Mouse (Mus musculus) heart, embryonic 14.5 days (tissue): ENCODE data around the gene Exd2. TPM values are rescaled to one million over a fixed set of nuclear protein-coding genes. Genes with fewer than 3 reads are reported as not detected.
A peak's percentile ranks its signal among the peaks of the same experiment; 100 is the strongest.

ENCODE experiments used
- ATAC-seq: fragments of 200-750 bp; cut with Nextera tagmentation; 2 replicates; pipeline ENCODE4 v1.8.0; 2017; ENCODE audit warnings: low read depth, moderate TSS enrichment; ENCODE audit not compliant: insufficient number of reproducible peaks, insufficient read depth, low FRiP score
- H3K27ac ChIP-seq, 2 experiments: fragments of 200-500 bp in 1 of 2; fragments of 300-500 bp in 1 of 2; sonication (generic) in 1 of 2; replicated peaks in 1 of 2; 2 replicates each; pipeline ENCODE4 v1.5.1; 2012 to 2014; ENCODE audit warnings: low read depth in 2 of 2, low read length in 2 of 2, control low read depth in 1 of 2, mild to moderate bottlenecking in 1 of 2, mixed read lengths in 1 of 2; ENCODE audit not compliant: control insufficient read depth in 1 of 2, insufficient read depth in 1 of 2
- H3K27me3 ChIP-seq: fragments of 300-500 bp; sonication (generic); 2 replicates; pipeline ENCODE4 v1.6.1; 2014; ENCODE audit warnings: mild to moderate bottlenecking, low read length, control low read depth; ENCODE audit not compliant: control insufficient read depth, insufficient read depth
- H3K36me3 ChIP-seq: fragments of 300-500 bp; sonication (generic); 2 replicates; pipeline ENCODE4 v1.6.1; 2014; ENCODE audit warnings: mild to moderate bottlenecking, control low read depth, low read length, mixed read lengths; ENCODE audit not compliant: control insufficient read depth, insufficient read depth
- H3K4me1 ChIP-seq, 2 experiments: fragments of 200-500 bp in 1 of 2; fragments of 300-500 bp in 1 of 2; sonication (generic) in 1 of 2; 2 replicates each; pipeline ENCODE4 v1.6.1; 2012 to 2014; ENCODE audit warnings: low read length in 2 of 2, control low read depth in 1 of 2, mixed read lengths in 1 of 2; ENCODE audit not compliant: control insufficient read depth in 2 of 2, insufficient read depth in 2 of 2
- H3K4me2 ChIP-seq: fragments of 300-500 bp; sonication (generic); 2 replicates; pipeline ENCODE4 v1.6.1; 2014; ENCODE audit warnings: mild to moderate bottlenecking, low read length
- H3K4me3 ChIP-seq, 2 experiments: fragments of 200-500 bp in 1 of 2; fragments of 300-500 bp in 1 of 2; sonication (generic) in 1 of 2; 2 replicates each; pipeline ENCODE4 v1.5.1; 2012 to 2014; ENCODE audit warnings: low read length in 2 of 2, mild to moderate bottlenecking in 2 of 2, control low read depth in 1 of 2, low read depth in 1 of 2, moderate library complexity in 1 of 2; ENCODE audit not compliant: control insufficient read depth in 1 of 2, insufficient read depth in 1 of 2
- H3K9ac ChIP-seq: fragments of 300-500 bp; sonication (generic); 2 replicates; pipeline ENCODE4 v1.6.1; 2014; ENCODE audit warnings: mild to moderate bottlenecking, low read length
- H3K9me3 ChIP-seq: fragments of 300-500 bp; sonication (generic); 2 replicates; pipeline ENCODE4 v1.6.1; 2016; ENCODE audit warnings: low read length, control low read depth; ENCODE audit not compliant: control insufficient read depth
- WGBS: fragments of 180-500 bp; shearing (Covaris S2); extraction: QIAGEN DNeasy Blood & Tissue Kit; methylation state at CpG from one replicate; pipeline ENCODE4 v1.1.7; 2014; 5-methylcytosine and 5-hydroxymethylcytosine counted together
- polyA plus RNA-seq: library from polyadenylated mRNA; unstranded; fragments of >200 nt; fragmentation: Nextera tagmentation; extraction: Ambion mirVana; gene quantifications from 2 replicates; pipeline ENCODE4 v1.2.1, GENCODE M21; 2014

Exd2 gene
- polyA plus RNA-seq, 1 experiment from 2014 or later = 17.4 TPM

DNA sequence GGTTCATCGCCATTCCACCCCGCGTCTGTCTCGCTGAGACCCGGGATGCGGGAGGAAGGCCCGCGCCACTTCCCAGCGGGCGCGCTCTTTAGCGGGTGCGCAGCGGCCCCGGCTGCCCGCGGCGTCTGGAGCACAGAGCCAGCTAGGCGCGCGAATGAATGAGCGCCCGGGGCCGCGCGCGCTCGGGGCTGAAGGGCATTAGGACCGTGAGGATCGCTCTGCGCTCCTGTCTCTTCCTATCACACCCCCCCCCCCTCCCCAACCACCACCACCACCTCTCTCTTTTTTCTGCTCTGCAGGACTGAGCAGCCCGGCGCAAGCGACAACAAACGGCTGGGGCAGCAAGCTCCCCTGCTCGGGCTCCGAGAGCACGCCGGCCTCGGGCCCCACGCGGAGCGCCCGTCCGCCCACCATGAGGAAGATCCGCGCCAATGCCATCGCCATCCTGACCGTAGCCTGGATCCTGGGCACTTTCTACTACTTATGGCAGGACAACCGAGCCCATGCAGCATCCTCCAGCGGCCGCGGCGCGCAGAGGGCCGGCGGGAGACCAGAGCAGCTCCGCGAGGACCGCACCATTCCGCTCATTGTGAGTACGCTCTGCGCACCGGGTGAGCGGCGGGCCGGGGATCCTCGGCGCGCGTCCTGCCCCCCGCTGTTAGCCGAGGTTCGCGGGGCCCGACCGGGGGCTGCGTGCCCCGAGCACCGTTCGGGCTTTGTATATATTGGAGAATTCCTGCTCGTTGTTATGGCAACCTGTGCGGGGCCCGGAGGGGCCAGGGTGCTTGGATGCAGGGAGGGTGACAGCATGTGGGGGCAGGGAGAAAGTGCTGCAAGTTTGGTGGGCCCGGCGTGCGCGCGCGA is 56.1 kb downstream of the Exd2 start:
- no peaks in the 10 kb centered on the region for H3K9me3 ChIP-seq
- no peak overlapping the region for H3K27ac ChIP-seq
- peak overlapping the region; percentile 100 for H3K4me2 ChIP-seq
- H3K36me3 ChIP-seq = no peaks in the 10 kb centered on the region
- H3K4me1 ChIP-seq = peaks cover 6% of the 10 kb centered on the region in 2 experiments
- peaks cover 85% of the 10 kb centered on the region for H3K27me3 ChIP-seq
- peak overlapping the region; percentile 72 for H3K9ac ChIP-seq
- ATAC-seq = peak; percentile 49; the same call in 1 of the 2 replicates
- under 1% methylated on average over 81 of the region's 90 CpGs for WGBS
- peak overlapping the region; percentile 58 to 66 for H3K4me3 ChIP-seq

DNA sequence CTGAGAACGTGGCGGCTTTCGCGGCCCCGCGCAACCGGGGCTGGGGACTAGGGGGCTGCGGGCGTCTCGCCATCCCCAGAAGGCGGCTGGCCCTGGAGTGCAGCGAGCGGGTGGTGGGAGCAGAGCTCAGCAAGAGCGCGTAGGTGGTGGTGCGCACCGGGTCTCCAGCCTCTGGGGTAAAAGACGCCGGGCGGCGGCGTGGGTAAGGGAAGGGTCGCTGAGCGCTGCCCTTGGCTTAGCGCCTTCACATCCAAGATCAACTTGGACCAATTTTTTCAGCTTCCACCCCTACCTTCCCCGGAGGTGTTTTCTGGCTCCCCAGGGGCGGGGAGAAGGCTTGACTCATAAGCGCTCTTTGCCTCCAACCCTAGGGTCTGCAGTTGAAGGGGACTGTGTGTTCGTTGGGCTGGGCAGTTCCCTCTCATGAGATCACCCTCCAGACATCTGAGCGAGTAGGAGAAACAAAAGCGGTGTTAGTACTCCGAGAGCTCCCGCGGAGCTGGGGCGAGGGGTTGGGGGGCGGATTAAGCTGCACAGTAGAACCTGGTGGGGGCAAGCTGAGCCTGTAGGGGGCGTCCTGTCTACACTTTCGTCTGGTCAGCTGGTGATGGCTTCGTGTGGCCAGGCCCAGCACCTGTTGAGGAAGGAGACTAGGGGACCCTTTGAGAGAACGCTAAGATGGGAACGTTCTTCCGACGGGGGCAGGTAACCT is 56.9 kb downstream of the Exd2 start:
- peak; percentile 23; the same call in 1 of the 2 replicates for ATAC-seq
- H3K36me3 ChIP-seq = no peaks in the 10 kb centered on the region
- H3K27ac ChIP-seq = no peak overlapping the region
- WGBS = 1% methylated on average over 43 of the region's 43 CpGs
- peak overlapping the region; percentile 100 for H3K4me2 ChIP-seq
- peaks cover 6 to 8% of the 10 kb centered on the region in 2 experiments for H3K4me1 ChIP-seq
- peaks cover 77% of the 10 kb centered on the region for H3K27me3 ChIP-seq
- no peaks in the 10 kb centered on the region for H3K9me3 ChIP-seq
- peak overlapping the region; percentile 72 for H3K9ac ChIP-seq
- H3K4me3 ChIP-seq = peak overlapping the region; percentile 58 to 66

GRCm38 (mm10) chr12:80522006-80522405 is 59.1 kb downstream of the Exd2 start:
- H3K4me1 ChIP-seq = peaks cover 6 to 8% of the 10 kb centered on the region in 2 experiments
- no peak overlapping the region for H3K9ac ChIP-seq
- H3K27me3 ChIP-seq = peaks cover 57% of the 10 kb centered on the region
- H3K4me3 ChIP-seq = no peak overlapping the region
- no peak overlapping the region for H3K4me2 ChIP-seq
- no peak overlapping the region for H3K27ac ChIP-seq
- WGBS = 60% methylated on average over 3 of the region's 3 CpGs
- ATAC-seq = no peak
- H3K9me3 ChIP-seq = no peaks in the 10 kb centered on the region
- no peaks in the 10 kb centered on the region for H3K36me3 ChIP-seq

DNA sequence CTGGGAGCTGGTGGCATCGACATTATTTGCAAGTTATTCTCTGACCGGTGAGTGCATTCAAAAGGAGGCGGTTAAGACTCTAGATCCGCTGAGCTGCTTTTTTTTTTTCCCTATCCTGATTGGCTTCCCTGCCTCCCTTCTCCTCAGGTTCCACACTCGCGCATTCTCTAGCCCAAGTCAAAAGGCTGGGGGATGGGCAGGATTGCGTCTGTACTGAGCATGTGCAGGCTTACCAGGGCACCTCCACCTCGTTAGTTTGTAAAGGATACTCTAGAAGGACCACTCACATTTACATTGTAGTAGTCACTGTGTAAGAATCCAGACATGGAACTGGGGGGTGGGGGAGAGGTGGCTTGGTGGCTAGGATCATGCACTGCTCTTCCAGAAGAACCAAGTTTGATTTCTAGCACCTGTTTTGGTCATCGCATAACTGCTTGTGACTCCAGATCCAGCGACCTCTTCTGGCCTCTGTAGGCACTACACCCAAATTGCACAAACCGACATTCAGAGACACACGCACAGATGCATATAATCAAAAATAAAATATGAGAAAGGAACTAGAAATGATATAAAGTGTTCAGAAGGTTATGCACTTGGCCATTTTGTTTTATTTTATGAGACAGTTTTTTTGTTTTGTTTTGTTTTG is 61.5 kb downstream of the Exd2 start:
- Histone ChIP-seq H3K9me3 (no peaks in the 10 kb centered on the region), H3K4me1 (peaks cover 0 to 4% of the 10 kb centered on the region in 2 experiments; a peak in 1 of 4 replicates), H3K4me3 (no peak overlapping the region), H3K9ac (no peak overlapping the region), H3K36me3 (no peaks in the 10 kb centered on the region), H3K27ac (no peak overlapping the region), H3K4me2 (no peak overlapping the region), H3K27me3 (peaks cover 33% of the 10 kb centered on the region)
- no peak for ATAC-seq
- 34% methylated on average over 12 of the region's 12 CpGs for WGBS

- Histone ChIP-seq H3K4me1 (peaks cover 0 to 2% of the 10 kb centered on the region in 2 experiments; a peak in 1 of 4 replicates), H3K9me3 (no peaks in the 10 kb centered on the region), H3K4me2 (no peak overlapping the region), H3K36me3 (no peaks in the 10 kb centered on the region), H3K4me3 (no peak overlapping the region), H3K27me3 (peaks cover 23% of the 10 kb centered on the region), H3K9ac (no peak overlapping the region), H3K27ac (no peak overlapping the region)
- 32% methylated on average over 7 of the region's 7 CpGs for WGBS
- ATAC-seq = no peak
These were observed 62.6 kb downstream of the Exd2 start for GRCm38 (mm10) chr12:80525513-80525912.

DNA sequence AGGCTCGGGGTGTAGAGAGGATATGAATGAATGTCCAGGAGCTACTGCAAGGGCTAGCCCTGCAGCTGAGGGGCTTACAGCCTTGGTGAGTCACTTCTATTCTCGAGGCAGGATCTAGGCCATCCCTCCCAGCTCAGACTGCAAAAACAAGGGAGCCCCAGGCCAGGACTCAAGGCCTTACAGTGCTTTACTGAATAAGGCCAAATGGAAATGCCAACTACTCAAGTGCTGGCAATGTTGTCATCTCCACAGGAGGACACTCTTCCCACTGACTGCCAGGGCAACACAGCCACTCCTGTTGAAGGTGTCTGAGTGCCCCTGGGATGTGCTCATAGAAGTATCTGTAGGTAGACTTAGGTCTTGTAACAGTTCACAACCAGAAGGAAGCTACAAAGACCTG is 63.6 kb downstream of the Exd2 start:
- Histone ChIP-seq H3K4me1 (peaks cover 2 to 5% of the 10 kb centered on the region in 2 experiments; a peak in 2 of 4 replicates), H3K27me3 (peaks cover 13% of the 10 kb centered on the region), H3K4me2 (no peak overlapping the region), H3K4me3 (no peak overlapping the region), H3K9me3 (no peaks in the 10 kb centered on the region), H3K27ac (no peak overlapping the region), H3K9ac (no peak overlapping the region), H3K36me3 (no peaks in the 10 kb centered on the region)
- ATAC-seq = no peak
- 70% methylated on average over 2 of the region's 2 CpGs for WGBS

- ATAC-seq = no peak
- Histone ChIP-seq H3K36me3 (no peaks in the 10 kb centered on the region), H3K4me2 (no peak overlapping the region), H3K27ac (no peak overlapping the region), H3K27me3 (peaks cover 5% of the 10 kb centered on the region), H3K9ac (no peak overlapping the region), H3K9me3 (no peaks in the 10 kb centered on the region), H3K4me1 (peaks cover 5% of the 10 kb centered on the region in 2 experiments; a peak in 2 of 4 replicates), H3K4me3 (no peak overlapping the region)
- whole genome bisulfite sequencing = 83% methylated on average over 5 of the region's 5 CpGs
These were observed 65.0 kb downstream of the Exd2 start for GRCm38 (mm10) chr12:80527727-80528389.
